Mouse (Mus musculus): Measurements from ENCODE around the gene Hgd.

GRCm38 (mm10) chr16:37539611-37540580 lies 40.1 kb upstream of the Hgd start, which contains the start of the genes Gtf2e1 and Rabl3:
- TF ChIP-seq CTCF (IDR thresholded peaks at IDR 0.05; ENCODE audit: control insufficient read depth, insufficient read depth, low read length): no peak
- TF ChIP-seq POLR2A (IDR thresholded peaks at IDR 0.05; ENCODE audit: borderline replicate concordance, control insufficient read depth, low read depth, low read length): peak; percentile 90

Measured in bone marrow, adult 2 months (tissue).